Mouse (Mus musculus) limb, embryonic 12.5 days (tissue): ENCODE measurements around the gene Kirrel3. TPM values are rescaled to one million over a fixed set of nuclear protein-coding genes. Genes with fewer than 3 reads are reported as not detected.

Source experiments
- ATAC-seq: fragments of 200-750 bp; cut with Nextera tagmentation; 2 replicates; pipeline ENCODE4 v1.8.0; 2017; ENCODE audit warnings: low read depth, moderate TSS enrichment; ENCODE audit not compliant: insufficient number of reproducible peaks, insufficient read depth, low FRiP score, low TSS enrichment
- H3K27ac ChIP-seq: fragments of 300-500 bp; sonication (generic); 2 replicates; pipeline ENCODE4 v1.5.1; 2016; ENCODE audit warnings: mild to moderate bottlenecking, moderate library complexity
- H3K27me3 ChIP-seq: fragments of 300-500 bp; sonication (generic); 2 replicates; pipeline ENCODE4 v1.6.1; 2016; ENCODE audit warnings: mild to moderate bottlenecking, moderate library complexity
- H3K36me3 ChIP-seq: fragments of 300-500 bp; sonication (generic); 2 replicates; pipeline ENCODE4 v1.6.1; 2016; ENCODE audit warnings: mild to moderate bottlenecking, moderate library complexity
- H3K4me1 ChIP-seq: fragments of 300-500 bp; sonication (generic); replicated peaks from 2 replicates; pipeline ENCODE4 v1.6.1; 2016
- H3K4me2 ChIP-seq: fragments of 300-500 bp; sonication (generic); 2 replicates; pipeline ENCODE4 v1.6.1; 2016; ENCODE audit warnings: mild to moderate bottlenecking, moderate library complexity
- H3K4me3 ChIP-seq: fragments of 300-500 bp; sonication (generic); replicated peaks from 2 replicates; pipeline ENCODE4 v1.5.1; 2016; ENCODE audit warnings: mild to moderate bottlenecking
- H3K9ac ChIP-seq: fragments of 300-500 bp; sonication (generic); replicated peaks from 2 replicates; pipeline ENCODE4 v1.6.1; 2016; ENCODE audit warnings: mild to moderate bottlenecking, moderate library complexity
- H3K9me3 ChIP-seq: fragments of 300-500 bp; sonication (generic); 2 replicates; pipeline ENCODE4 v1.6.1; 2016; ENCODE audit warnings: mild to moderate bottlenecking, moderate library complexity
- WGBS: fragments of 180-500 bp; shearing (Covaris S2); methylation state at CpG from one replicate; pipeline ENCODE4 v1.1.7; 2016; 5-methylcytosine and 5-hydroxymethylcytosine counted together
- polyA plus RNA-seq: library from polyadenylated mRNA; unstranded; fragments of >200 nt; fragmentation: Nextera tagmentation; extraction: Ambion mirVana; gene quantifications from 2 replicates; pipeline ENCODE4 v1.2.1, GENCODE M21; 2016

Kirrel3 gene
- polyA plus RNA-seq, 1 experiment from 2014 or later: 7.8 TPM

- Histone ChIP-seq H3K9ac (no peak overlapping the region), H3K27me3 (no peaks in the 10 kb centered on the region), H3K27ac (no peak overlapping the region), H3K36me3 (no peaks in the 10 kb centered on the region), H3K4me3 (no peak overlapping the region), H3K9me3 (no peaks in the 10 kb centered on the region), H3K4me2 (no peak overlapping the region), H3K4me1 (peaks cover 5% of the 10 kb centered on the region; the same call in 1 of the 2 replicates)
- 92% methylated on average over 12 of the region's 12 CpGs for WGBS
- no peak for ATAC-seq
Observed at GRCm38 (mm10) chr9:34987422-34988148, 501.9 kb downstream of the Kirrel3 start.

- Histone ChIP-seq H3K27me3 (no peaks in the 10 kb centered on the region), H3K4me2 (no peak overlapping the region), H3K9ac (no peak overlapping the region), H3K4me3 (no peak overlapping the region), H3K36me3 (no peaks in the 10 kb centered on the region), H3K9me3 (no peaks in the 10 kb centered on the region), H3K4me1 (peaks cover 13% of the 10 kb centered on the region; the same call in 1 of the 2 replicates), H3K27ac (no peak overlapping the region)
- WGBS: 69% methylated on average over 3 of the region's 3 CpGs
- no peak for ATAC-seq
Observed at GRCm38 (mm10) chr9:34988683-34989082, 503.0 kb downstream of the Kirrel3 start.

- WGBS: 33% methylated on average over 4 of the region's 4 CpGs
- H3K36me3 ChIP-seq: no peaks in the 10 kb centered on the region
- H3K4me3 ChIP-seq: no peak overlapping the region
- H3K4me1 ChIP-seq: peaks cover 13% of the 10 kb centered on the region; the same call in 1 of the 2 replicates
- H3K27me3 ChIP-seq: no peaks in the 10 kb centered on the region
- H3K4me2 ChIP-seq: no peak overlapping the region
- H3K27ac ChIP-seq: no peak overlapping the region
- ATAC-seq: no peak
- no peaks in the 10 kb centered on the region for H3K9me3 ChIP-seq
- no peak overlapping the region for H3K9ac ChIP-seq
Observed at GRCm38 (mm10) chr9:34992201-34992600, 506.5 kb downstream of the Kirrel3 start.

GRCm38 (mm10) chr9:34993467-34994211 lies 507.9 kb downstream of the Kirrel3 start:
- WGBS: 73% methylated on average over 4 of the region's 4 CpGs

GRCm38 (mm10) chr9:34995078-34995477 lies 509.4 kb downstream of the Kirrel3 start:
- no peaks in the 10 kb centered on the region for H3K36me3 ChIP-seq
- WGBS: 89% methylated on average over 2 of the region's 2 CpGs
- H3K4me2 ChIP-seq: no peak overlapping the region
- no peaks in the 10 kb centered on the region for H3K9me3 ChIP-seq
- no peak overlapping the region for H3K4me3 ChIP-seq
- H3K27ac ChIP-seq: no peak overlapping the region
- no peaks in the 10 kb centered on the region for H3K27me3 ChIP-seq
- peaks cover 26% of the 10 kb centered on the region for H3K4me1 ChIP-seq
- ATAC-seq: no peak
- H3K9ac ChIP-seq: no peak overlapping the region

More at GRCm38 (mm10) chr9:34993467-34994211, 507.9 kb downstream of the Kirrel3 start:
- peaks cover 22% of the 10 kb centered on the region for H3K4me1 ChIP-seq
- H3K4me3 ChIP-seq: no peak overlapping the region
- no peaks in the 10 kb centered on the region for H3K36me3 ChIP-seq
- no peaks in the 10 kb centered on the region for H3K27me3 ChIP-seq
- H3K9me3 ChIP-seq: no peaks in the 10 kb centered on the region
- no peak overlapping the region for H3K9ac ChIP-seq
- H3K4me2 ChIP-seq: no peak overlapping the region
- no peak overlapping the region for H3K27ac ChIP-seq
- no peak for ATAC-seq

- no peak for ATAC-seq
- Histone ChIP-seq H3K9ac (no peak overlapping the region), H3K4me1 (peaks cover 26% of the 10 kb centered on the region), H3K27me3 (no peaks in the 10 kb centered on the region), H3K27ac (no peak overlapping the region), H3K4me2 (no peak overlapping the region), H3K36me3 (no peaks in the 10 kb centered on the region), H3K9me3 (no peaks in the 10 kb centered on the region), H3K4me3 (no peak overlapping the region)
- WGBS: 56% methylated on average over 15 of the region's 15 CpGs
Observed at GRCm38 (mm10) chr9:34995660-34996378, 510.1 kb downstream of the Kirrel3 start.

- ATAC-seq: peak; percentile 38; the same call in 1 of the 2 replicates
- 16% methylated on average over 9 of the region's 9 CpGs for WGBS
- H3K27me3 ChIP-seq: no peaks in the 10 kb centered on the region
- 0 out of 2 replicates have a peak, but pooled peaks cover 2% of the 10 kb centered on the region for H3K9me3 ChIP-seq
- H3K9ac ChIP-seq: no peak overlapping the region
- H3K4me1 ChIP-seq: peaks cover 15% of the 10 kb centered on the region
- no peak overlapping the region for H3K27ac ChIP-seq
- H3K4me3 ChIP-seq: no peak overlapping the region
- no peak overlapping the region for H3K4me2 ChIP-seq
- no peaks in the 10 kb centered on the region for H3K36me3 ChIP-seq
Observed at GRCm38 (mm10) chr9:34997880-34998865, 512.5 kb downstream of the Kirrel3 start.

- Histone ChIP-seq H3K4me3 (no peak overlapping the region), H3K9ac (no peak overlapping the region), H3K27ac (no peak overlapping the region), H3K36me3 (no peaks in the 10 kb centered on the region), H3K9me3 (0 out of 2 replicates have a peak, but pooled peaks cover 2% of the 10 kb centered on the region), H3K4me2 (no peak overlapping the region), H3K4me1 (no peaks in the 10 kb centered on the region; the same call in 1 of the 2 replicates), H3K27me3 (peaks cover 5% of the 10 kb centered on the region; the same call in 1 of the 2 replicates)
- no peak for ATAC-seq
- 77% methylated on average over 4 of the region's 4 CpGs for WGBS
Observed at GRCm38 (mm10) chr9:35004113-35004512, 518.4 kb downstream of the Kirrel3 start.

GRCm38 (mm10) chr9:35007697-35008341 lies 522.1 kb downstream of the Kirrel3 start:
- Histone ChIP-seq H3K27ac (no peak overlapping the region), H3K4me3 (no peak overlapping the region), H3K9ac (no peak overlapping the region), H3K9me3 (no peaks in the 10 kb centered on the region), H3K27me3 (peaks cover 6% of the 10 kb centered on the region; the same call in 1 of the 2 replicates), H3K4me1 (peaks cover 7% of the 10 kb centered on the region; the same call in 1 of the 2 replicates), H3K36me3 (no peaks in the 10 kb centered on the region), H3K4me2 (no peak overlapping the region)
- no peak for ATAC-seq
- WGBS: 79% methylated on average over 14 of the region's 14 CpGs

- H3K4me3 ChIP-seq: no peak overlapping the region
- no peak overlapping the region for H3K4me2 ChIP-seq
- no peak overlapping the region for H3K9ac ChIP-seq
- peaks cover 16% of the 10 kb centered on the region for H3K4me1 ChIP-seq
- H3K9me3 ChIP-seq: no peaks in the 10 kb centered on the region
- H3K27ac ChIP-seq: no peak overlapping the region
- 0 out of 2 replicates have a peak, but pooled peaks cover 6% of the 10 kb centered on the region for H3K27me3 ChIP-seq
- H3K36me3 ChIP-seq: no peaks in the 10 kb centered on the region
- ATAC-seq: no peak
- WGBS: 48% methylated on average over 4 of the region's 4 CpGs
Observed at GRCm38 (mm10) chr9:35016762-35017161, 531.1 kb downstream of the Kirrel3 start.
